Mouse (Mus musculus) hindbrain, embryonic 10.5 days (tissue): ENCODE results near the gene Dhtkd1. TPM values are rescaled to one million over a fixed set of nuclear protein-coding genes. Genes with fewer than 3 reads are reported as not detected.
"Not testable (repeated sequence)": the region's sequence is repeated elsewhere in the genome, so short reads cannot be mapped to it uniquely, and the experiment has no call there.

Source experiments
- DNase-seq: peaks from one replicate; pipeline ENCODE4 v3.0.0-alpha.2; 2017; ENCODE audit warnings: low spot score
- H3K27ac ChIP-seq: fragments of 300-500 bp; sonication (generic); 2 replicates; pipeline ENCODE4 v1.5.1; 2016; ENCODE audit warnings: mild to moderate bottlenecking, moderate library complexity
- H3K27me3 ChIP-seq: fragments of 300-500 bp; sonication (generic); 2 replicates; pipeline ENCODE4 v1.6.1; 2016; ENCODE audit warnings: mild to moderate bottlenecking; ENCODE audit not compliant: poor library complexity, insufficient read depth, severe bottlenecking
- H3K36me3 ChIP-seq: fragments of 300-500 bp; sonication (generic); 2 replicates; pipeline ENCODE4 v1.6.1; 2016; ENCODE audit warnings: mild to moderate bottlenecking, moderate library complexity
- H3K4me1 ChIP-seq: fragments of 300-500 bp; sonication (generic); replicated peaks from 2 replicates; pipeline ENCODE4 v1.6.1; 2016; ENCODE audit warnings: mild to moderate bottlenecking
- H3K4me3 ChIP-seq: fragments of 300-500 bp; sonication (generic); 2 replicates; pipeline ENCODE4 v1.5.1; 2016; ENCODE audit warnings: mild to moderate bottlenecking, moderate library complexity
- H3K9me3 ChIP-seq: fragments of 300-500 bp; sonication (generic); 2 replicates; pipeline ENCODE4 v1.6.1; 2016; ENCODE audit warnings: mild to moderate bottlenecking, moderate library complexity
- WGBS: fragments of 180-500 bp; shearing (Covaris S2); methylation state at CpG from one replicate; pipeline ENCODE4 v1.1.7; 2016; 5-methylcytosine and 5-hydroxymethylcytosine counted together
- polyA plus RNA-seq: library from polyadenylated mRNA; unstranded; fragments of >200 nt; fragmentation: Nextera tagmentation; extraction: Ambion mirVana; gene quantifications from 2 replicates; pipeline ENCODE4 v1.2.1, GENCODE M21; 2016

Dhtkd1 gene
- 3.8 and 5.0 TPM in 2 replicates for polyA plus RNA-seq

DNA sequence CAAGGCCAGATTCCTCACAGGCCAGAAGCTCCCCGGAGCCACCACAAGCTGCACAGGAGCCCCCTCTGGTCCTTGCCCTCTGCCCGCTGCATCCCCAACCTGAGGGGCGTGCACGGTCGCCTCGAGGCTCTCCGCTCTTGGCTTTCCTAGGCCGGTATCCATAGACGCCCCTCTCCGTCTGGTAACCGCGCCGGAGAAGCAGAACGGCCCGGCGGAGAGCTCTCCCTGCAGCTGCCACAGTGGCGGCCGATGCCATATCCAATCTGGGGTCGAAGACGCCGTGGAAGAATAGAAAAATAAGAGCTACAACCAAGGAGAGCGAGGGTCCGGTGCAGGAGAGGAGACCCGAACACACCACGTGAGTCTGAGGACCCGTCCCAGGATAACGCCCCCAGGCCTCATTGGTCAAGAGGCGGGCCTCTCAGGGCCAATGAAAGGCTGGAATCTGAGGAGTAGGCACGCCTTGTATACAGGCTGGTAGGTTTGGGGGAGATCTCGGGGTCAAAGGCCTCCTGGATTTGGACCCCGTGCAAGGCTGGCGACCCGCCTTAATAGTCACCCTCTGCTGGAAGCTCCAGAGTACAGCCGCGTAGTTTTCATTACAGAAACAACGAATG, at the start of gene Dhtkd1:
Gene Dhtkd1, minus strand, starts transcription at position 377 of the 617 bp plus-strand sequence.
- peaks cover 15% of the 10 kb centered on the region for H3K4me1 ChIP-seq
- H3K9me3 ChIP-seq: no peaks in the 10 kb centered on the region
- WGBS: under 1% methylated on average over 36 of the region's 36 CpGs
- no peaks in the 10 kb centered on the region for H3K36me3 ChIP-seq
- peak within 1 kb of the TSS; percentile 69 for H3K4me3 ChIP-seq
- peak within 1 kb of the TSS; percentile 83 for H3K27ac ChIP-seq
- peak; percentile 81 for DNase-seq
- H3K27me3 ChIP-seq: no peaks in the 10 kb centered on the region

- H3K27me3 ChIP-seq: no peaks in the 10 kb centered on the region
- no peaks in the 10 kb centered on the region for H3K9me3 ChIP-seq
- no peak for DNase-seq
- WGBS: 97% methylated on average over 4 of the region's 4 CpGs
- peaks cover 58% of the 10 kb centered on the region for H3K36me3 ChIP-seq
- H3K4me3 ChIP-seq: no peak overlapping the region
- H3K27ac ChIP-seq: no peak overlapping the region
- H3K4me1 ChIP-seq: no peaks in the 10 kb centered on the region
Observed at GRCm38 (mm10) chr2:5977532-5977931, 34.9 kb upstream of the Dhtkd1 start.

- 97% methylated on average over 3 of the region's 3 CpGs for WGBS
- not testable (repeated sequence) for H3K27ac ChIP-seq, H3K27me3 ChIP-seq, H3K9me3 ChIP-seq, DNase-seq, H3K4me3 ChIP-seq, H3K4me1 ChIP-seq
- peaks cover 34% of the 10 kb centered on the region for H3K36me3 ChIP-seq
Observed at GRCm38 (mm10) chr2:5970629-5971028, 28.0 kb upstream of the Dhtkd1 start.

GRCm38 (mm10) chr2:5965972-5966371, 23.4 kb upstream of the Dhtkd1 start:
- Histone ChIP-seq H3K4me3 (no peak overlapping the region), H3K36me3 (peaks cover 53% of the 10 kb centered on the region), H3K4me1 (no peaks in the 10 kb centered on the region), H3K27me3 (no peaks in the 10 kb centered on the region), H3K27ac (no peak overlapping the region), H3K9me3 (no peaks in the 10 kb centered on the region)
- WGBS: 94% methylated on average over 3 of the region's 3 CpGs
- DNase-seq: no peak

DNA sequence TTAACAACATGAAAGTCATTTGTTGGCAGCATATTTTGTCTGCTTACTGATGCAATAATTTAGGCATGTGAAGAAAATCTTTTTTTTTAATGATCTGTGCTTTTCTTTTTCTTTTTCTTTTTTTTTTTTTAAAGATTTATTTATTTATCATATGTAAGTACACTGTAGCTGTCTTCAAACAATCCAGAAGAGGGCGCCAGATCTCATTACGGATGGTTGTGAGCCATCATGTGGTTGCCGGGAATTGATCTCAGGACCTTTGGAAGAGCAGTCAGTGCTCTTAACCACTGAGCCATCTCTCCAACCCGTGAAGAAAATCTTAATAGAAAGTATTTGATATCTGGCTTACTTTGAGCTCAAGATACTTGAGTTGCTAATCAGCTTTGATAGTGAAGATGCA, 21.1 kb upstream of the Dhtkd1 start:
- not testable (repeated sequence) for H3K27me3 ChIP-seq, H3K4me3 ChIP-seq, H3K9me3 ChIP-seq, H3K4me1 ChIP-seq, H3K27ac ChIP-seq, DNase-seq
- 86% methylated on average over 4 of the region's 4 CpGs for WGBS
- H3K36me3 ChIP-seq: peaks cover 74% of the 10 kb centered on the region

DNA sequence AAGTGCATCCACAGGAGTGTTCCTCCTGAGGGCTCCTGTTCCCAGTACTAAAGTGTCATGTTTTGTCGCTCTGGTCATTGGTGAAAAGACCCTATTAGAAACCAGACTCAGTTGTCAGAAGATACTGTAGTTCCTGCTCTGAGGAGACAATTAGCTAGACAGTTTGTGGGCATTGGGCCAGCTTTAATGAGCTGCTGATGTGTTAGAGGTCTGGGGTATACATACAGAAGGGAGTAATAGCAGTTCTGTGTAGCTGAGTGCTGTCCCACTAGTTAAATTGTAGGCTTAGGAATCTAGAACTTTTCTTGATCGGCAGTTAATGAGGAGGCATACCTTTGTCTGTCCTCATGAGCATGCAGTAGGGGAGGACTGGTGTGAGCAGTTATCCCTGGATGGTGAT, 19.7 kb upstream of the Dhtkd1 start:
- peaks cover 85% of the 10 kb centered on the region for H3K36me3 ChIP-seq
- H3K4me1 ChIP-seq: no peaks in the 10 kb centered on the region
- DNase-seq: no peak
- no peak overlapping the region for H3K4me3 ChIP-seq
- 92% methylated on average over 2 of the region's 2 CpGs for WGBS
- H3K9me3 ChIP-seq: no peaks in the 10 kb centered on the region
- H3K27ac ChIP-seq: no peak overlapping the region
- no peaks in the 10 kb centered on the region for H3K27me3 ChIP-seq

DNA sequence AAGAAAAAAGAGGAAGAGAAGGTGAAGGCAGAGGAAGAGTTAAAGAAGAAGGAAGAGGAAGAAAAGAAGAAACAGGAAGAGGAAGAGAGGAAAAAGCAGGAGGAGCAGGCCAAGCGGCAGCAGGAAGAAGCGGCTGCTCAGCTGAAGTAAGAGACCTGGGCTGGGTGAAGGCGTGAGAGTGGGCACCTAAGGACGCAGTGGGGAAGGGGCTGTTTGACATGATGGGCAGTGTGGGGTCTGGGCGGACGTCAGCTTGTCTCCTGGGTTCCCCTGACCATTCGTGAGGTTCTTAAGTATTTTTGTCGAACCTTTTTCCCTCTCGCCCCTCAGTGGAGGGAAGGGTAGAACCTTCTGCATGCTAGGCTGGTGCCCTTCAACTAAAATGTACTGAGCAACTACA, 15.1 kb upstream of the Dhtkd1 start:
- Histone ChIP-seq H3K27me3 (no peaks in the 10 kb centered on the region), H3K36me3 (peaks cover 57% of the 10 kb centered on the region), H3K4me1 (peaks cover under 1% of the 10 kb centered on the region), H3K9me3 (no peaks in the 10 kb centered on the region), H3K27ac (no peak overlapping the region), H3K4me3 (no peak overlapping the region)
- WGBS: 92% methylated on average over 9 of the region's 9 CpGs
- DNase-seq: no peak

DNA sequence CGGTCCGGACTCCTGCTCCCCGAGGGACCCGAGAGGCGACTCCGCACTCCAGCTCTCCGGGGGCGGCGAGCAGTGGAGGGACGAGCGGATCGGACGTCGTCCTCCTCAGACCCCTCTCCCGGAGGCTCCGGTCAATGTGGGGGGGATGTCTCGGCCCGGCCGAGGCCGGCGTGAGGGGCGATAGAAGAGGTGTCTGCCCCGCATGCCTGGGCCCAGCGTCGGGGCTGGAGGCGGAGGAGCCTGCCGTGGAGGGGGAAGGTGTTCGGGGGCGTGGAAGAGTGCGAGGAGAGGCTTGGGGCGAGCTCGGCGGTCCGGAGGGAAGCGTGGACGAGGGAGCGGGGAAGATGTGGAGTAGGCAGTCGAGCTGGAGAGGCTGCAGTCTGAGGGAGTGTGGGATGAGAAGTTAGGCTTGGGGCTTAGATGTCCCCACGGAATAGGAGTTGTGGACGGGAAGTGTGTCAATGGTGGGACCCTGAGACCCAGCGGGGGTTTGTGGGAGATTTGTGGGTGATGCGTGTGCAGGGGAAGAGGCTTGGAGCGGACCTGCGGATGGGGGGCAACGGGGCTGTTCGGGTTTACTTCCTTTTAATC, 9.1 kb upstream of the Dhtkd1 start:
- no peaks in the 10 kb centered on the region for H3K27me3 ChIP-seq
- H3K4me3 ChIP-seq: peak overlapping the region; percentile 99
- H3K9me3 ChIP-seq: no peaks in the 10 kb centered on the region
- peaks cover 12% of the 10 kb centered on the region for H3K4me1 ChIP-seq
- H3K36me3 ChIP-seq: no peaks in the 10 kb centered on the region
- H3K27ac ChIP-seq: peak overlapping the region; percentile 97
- under 1% methylated on average over 46 of the region's 46 CpGs for WGBS
- DNase-seq: no peak

DNA sequence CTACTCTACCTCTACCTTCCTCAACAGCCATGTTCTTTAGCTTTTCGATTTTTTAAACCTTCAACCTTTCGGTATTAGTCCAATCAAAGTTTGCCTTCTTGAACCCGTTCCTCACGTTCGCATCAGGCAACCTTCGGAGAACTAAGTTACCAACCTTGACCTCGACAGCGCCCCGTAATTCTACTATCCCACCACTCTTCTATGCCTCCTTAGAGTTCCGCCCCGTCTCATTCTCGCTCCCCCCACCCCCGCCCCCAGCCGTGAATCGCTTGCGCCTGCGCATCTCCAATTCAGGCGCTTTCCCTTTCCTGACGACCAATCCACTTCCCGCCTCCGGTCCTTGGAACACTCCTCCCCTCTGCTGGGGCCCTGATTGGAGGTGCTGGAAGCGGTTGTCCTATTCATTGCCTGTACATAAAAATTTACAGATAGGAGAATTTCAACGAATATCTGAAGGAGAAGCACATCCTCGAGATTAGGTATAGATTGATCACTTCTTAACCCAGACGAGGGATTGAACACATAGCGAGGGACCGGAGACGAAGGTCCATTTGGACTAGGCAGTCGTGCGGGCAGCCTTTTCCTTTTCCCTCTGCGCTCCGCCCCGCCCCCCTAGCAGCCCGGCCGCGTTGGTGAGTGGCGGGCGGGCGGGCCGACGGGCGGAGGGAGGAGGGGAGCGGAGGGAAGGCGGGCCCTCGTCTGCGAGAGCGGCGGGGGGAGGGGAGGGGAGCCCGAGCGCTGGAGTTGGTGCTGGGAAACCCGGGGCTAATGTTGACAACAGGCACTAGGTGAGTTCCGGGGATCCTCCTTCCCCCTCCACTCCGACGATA, 8.4 kb upstream of the Dhtkd1 start, which contains the start of gene Upf2:
Gene Upf2, plus strand, starts transcription at position 704 of the 830 bp plus-strand sequence.
- Histone ChIP-seq H3K36me3 (no peaks in the 10 kb centered on the region), H3K27me3 (no peaks in the 10 kb centered on the region), H3K4me1 (peaks cover 12% of the 10 kb centered on the region), H3K9me3 (no peaks in the 10 kb centered on the region), H3K27ac (peak within 1 kb of the TSS; percentile 97), H3K4me3 (peak within 1 kb of the TSS; percentile 99)
- under 1% methylated on average over 54 of the region's 54 CpGs for whole genome bisulfite sequencing
- peak; percentile 93 for DNase-seq

GRCm38 (mm10) chr2:5950305-5950704, 7.7 kb upstream of the Dhtkd1 start:
- no peaks in the 10 kb centered on the region for H3K36me3 ChIP-seq
- peak overlapping the region; percentile 97 for H3K27ac ChIP-seq
- WGBS: 17% methylated on average over 6 of the region's 6 CpGs
- H3K27me3 ChIP-seq: no peaks in the 10 kb centered on the region
- H3K9me3 ChIP-seq: no peaks in the 10 kb centered on the region
- H3K4me1 ChIP-seq: peaks cover 12% of the 10 kb centered on the region
- no peak for DNase-seq
- H3K4me3 ChIP-seq: peak overlapping the region; percentile 99

DNA sequence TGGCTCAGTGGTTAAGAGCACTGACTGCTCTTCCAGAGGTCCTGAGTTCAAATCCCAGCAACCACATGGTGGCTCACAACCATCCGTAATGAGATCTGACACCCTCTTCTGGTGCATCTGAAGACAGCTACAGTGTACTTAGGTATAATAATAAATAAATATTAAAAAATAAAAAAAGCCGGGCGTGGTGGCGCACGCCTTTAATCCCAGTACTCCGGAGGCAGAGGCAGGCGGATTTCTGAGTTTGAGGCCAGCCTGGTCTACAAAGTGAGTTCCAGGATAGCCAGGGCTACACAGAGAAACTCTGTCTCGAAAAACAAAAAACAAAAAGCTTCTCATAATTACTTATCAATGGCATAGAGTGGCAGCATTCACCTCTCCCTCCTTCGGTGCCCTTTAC, 7.2 kb upstream of the Dhtkd1 start:
- not testable (repeated sequence) for H3K27me3 ChIP-seq, H3K36me3 ChIP-seq, DNase-seq, H3K9me3 ChIP-seq
- 95% methylated on average over 9 of the region's 9 CpGs for WGBS
- Histone ChIP-seq H3K4me3 (peak overlapping the region; percentile 99), H3K4me1 (peaks cover 12% of the 10 kb centered on the region), H3K27ac (peak overlapping the region; percentile 97; the same call in 1 of the 2 replicates)

GRCm38 (mm10) chr2:5948964-5949363, 6.4 kb upstream of the Dhtkd1 start:
- H3K27ac ChIP-seq: no peak overlapping the region
- no peaks in the 10 kb centered on the region for H3K9me3 ChIP-seq
- 89% methylated on average over 2 of the region's 2 CpGs for WGBS

GRCm38 (mm10) chr2:5946876-5947275, 4.3 kb upstream of the Dhtkd1 start:
- 79% methylated on average over 3 of the region's 3 CpGs for WGBS
- Histone ChIP-seq H3K4me3 (no peak overlapping the region), H3K9me3 (no peaks in the 10 kb centered on the region), H3K36me3 (no peaks in the 10 kb centered on the region), H3K27ac (no peak overlapping the region), H3K27me3 (no peaks in the 10 kb centered on the region), H3K4me1 (peaks cover 17% of the 10 kb centered on the region)
- no peak for DNase-seq

More at GRCm38 (mm10) chr2:5948964-5949363, 6.4 kb upstream of the Dhtkd1 start:
- no peak for DNase-seq
- Histone ChIP-seq H3K27me3 (no peaks in the 10 kb centered on the region), H3K36me3 (no peaks in the 10 kb centered on the region), H3K4me3 (no peak overlapping the region), H3K4me1 (peaks cover 12% of the 10 kb centered on the region)
